Mouse (Mus musculus) kidney, postnatal 10 days (tissue): ENCODE measurements around the gene Atl3.

Experiments used
- DNase-seq: peaks from one replicate; pipeline ENCODE4 v3.0.0; 2021; ENCODE audit warnings: mixed read lengths

Atl3 gene

GRCm38 (mm10) chr19:7562601-7563129, 68.8 kb downstream of the Atl3 start:
- no peak for DNase-seq

GRCm38 (mm10) chr19:7563676-7564075, 69.8 kb downstream of the Atl3 start:
- DNase-seq, result no peak

- DNase-seq, result no peak
Measured at GRCm38 (mm10) chr19:7564457-7564856, 70.6 kb downstream of the Atl3 start.

GRCm38 (mm10) chr19:7566826-7567225, 73.0 kb downstream of the Atl3 start:
- DNase-seq, result no peak

- DNase-seq, result peak; percentile 25
Measured at GRCm38 (mm10) chr19:7568364-7568763, 74.5 kb downstream of the Atl3 start.

- DNase-seq, result no peak
Measured at GRCm38 (mm10) chr19:7569650-7570049, 75.8 kb downstream of the Atl3 start.

- no peak for DNase-seq
Measured at GRCm38 (mm10) chr19:7576180-7576579, 82.3 kb downstream of the Atl3 start.

- DNase-seq, result no peak
Measured at GRCm38 (mm10) chr19:7577710-7578109, 83.9 kb downstream of the Atl3 start.

- DNase-seq, result no peak
Measured at GRCm38 (mm10) chr19:7581042-7581441, 87.2 kb downstream of the Atl3 start.

GRCm38 (mm10) chr19:7583101-7583500, 89.3 kb downstream of the Atl3 start:
- DNase-seq, result peak; percentile 33

GRCm38 (mm10) chr19:7583599-7583998, 89.8 kb downstream of the Atl3 start:
- no peak for DNase-seq

GRCm38 (mm10) chr19:7585279-7585678, 91.4 kb downstream of the Atl3 start:
- no peak for DNase-seq

- DNase-seq, result no peak
Measured at GRCm38 (mm10) chr19:7585764-7586163, 91.9 kb downstream of the Atl3 start.
